Mouse (Mus musculus) lung, embryonic 14.5 days (tissue): ENCODE measurements at regions not wholly inside any gene's neighbourhood (a gene's known extent, or its start where the extent isn't known, plus 50 kb on each side); places are given as distances from the start of the nearest gene placed in this dataset.
A peak's percentile ranks its signal among the peaks of the same experiment; 100 is the strongest.

ENCODE experiments used
- ATAC-seq: fragments of 200-750 bp; cut with Nextera tagmentation; 2 replicates; pipeline ENCODE4 v1.8.0; 2017; ENCODE audit warnings: mild to moderate bottlenecking, moderate TSS enrichment, moderate library complexity; ENCODE audit not compliant: insufficient read depth
- DNase-seq: peaks from one replicate; pipeline ENCODE4 v3.0.0-alpha.2; 2015
- H3K27ac ChIP-seq: fragments of 300-500 bp; sonication (generic); 2 replicates; pipeline ENCODE4 v1.5.1; 2014; ENCODE audit warnings: low read depth, mild to moderate bottlenecking, moderate library complexity
- H3K27me3 ChIP-seq: fragments of 300-500 bp; sonication (generic); 2 replicates; pipeline ENCODE4 v1.6.1; 2014; ENCODE audit warnings: low read length, control low read depth; ENCODE audit not compliant: insufficient read depth
- H3K36me3 ChIP-seq: fragments of 300-500 bp; sonication (generic); 2 replicates; pipeline ENCODE4 v1.6.1; 2014; ENCODE audit warnings: control low read depth; ENCODE audit not compliant: insufficient read depth
- H3K4me1 ChIP-seq: fragments of 300-500 bp; sonication (generic); 2 replicates; pipeline ENCODE4 v1.6.1; 2014; ENCODE audit warnings: antibody characterized with exemption, control low read depth; ENCODE audit not compliant: insufficient read depth
- H3K4me2 ChIP-seq: fragments of 300-500 bp; sonication (generic); 2 replicates; pipeline ENCODE4 v1.6.1; 2014; ENCODE audit warnings: mild to moderate bottlenecking
- H3K4me3 ChIP-seq: fragments of 300-500 bp; sonication (generic); 2 replicates; pipeline ENCODE4 v1.5.1; 2014; ENCODE audit warnings: low read depth, low read length
- H3K9ac ChIP-seq: fragments of 300-500 bp; sonication (generic); 2 replicates; pipeline ENCODE4 v1.6.1; 2014
- H3K9me3 ChIP-seq: fragments of 300-500 bp; sonication (generic); 2 replicates; pipeline ENCODE4 v1.6.1; 2016; ENCODE audit warnings: low read depth, low read length, control low read depth
- CTCF ChIP-seq: IDR thresholded peaks from 2 replicates; pipeline ENCODE4 v1.5.1; 2016; ENCODE audit warnings: antibody characterized with exemption, low read depth
- WGBS: fragments of 180-500 bp; shearing (Covaris S2); extraction: QIAGEN DNeasy Blood & Tissue Kit; methylation state at CpG from one replicate; pipeline ENCODE4 v1.1.7; 2014; 5-methylcytosine and 5-hydroxymethylcytosine counted together

DNA sequence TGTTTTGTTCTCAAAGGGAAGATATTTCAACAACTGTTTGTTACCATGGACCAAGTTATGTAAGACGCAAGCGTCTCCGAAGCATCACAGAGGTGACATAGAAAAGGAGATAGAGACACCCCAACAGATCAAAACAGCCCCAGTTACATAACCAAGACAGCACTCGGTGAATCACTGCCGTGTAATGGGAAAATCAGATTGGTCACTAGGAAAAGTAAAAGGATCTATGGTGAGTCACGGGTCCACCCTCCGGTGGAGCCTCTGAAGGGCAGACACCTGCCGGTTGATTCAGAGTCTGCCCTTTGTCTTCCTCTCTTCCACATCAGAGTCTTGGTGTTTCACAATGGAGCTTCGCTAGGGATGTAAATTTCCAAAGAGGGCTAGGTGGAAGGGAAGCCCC lies 62.9 kb upstream of the Odc1 start:
- Histone ChIP-seq H3K4me3 (no peak overlapping the region), H3K27ac (no peak overlapping the region), H3K4me1 (no peaks in the 10 kb centered on the region), H3K27me3 (no peaks in the 10 kb centered on the region), H3K9me3 (no peaks in the 10 kb centered on the region), H3K36me3 (no peaks in the 10 kb centered on the region), H3K4me2 (no peak overlapping the region), H3K9ac (no peak overlapping the region)
- ATAC-seq (no peak), DNase-seq (no peak)
- 94% methylated on average over 9 of the region's 9 CpGs for WGBS
- TF ChIP-seq CTCF = no peak

DNA sequence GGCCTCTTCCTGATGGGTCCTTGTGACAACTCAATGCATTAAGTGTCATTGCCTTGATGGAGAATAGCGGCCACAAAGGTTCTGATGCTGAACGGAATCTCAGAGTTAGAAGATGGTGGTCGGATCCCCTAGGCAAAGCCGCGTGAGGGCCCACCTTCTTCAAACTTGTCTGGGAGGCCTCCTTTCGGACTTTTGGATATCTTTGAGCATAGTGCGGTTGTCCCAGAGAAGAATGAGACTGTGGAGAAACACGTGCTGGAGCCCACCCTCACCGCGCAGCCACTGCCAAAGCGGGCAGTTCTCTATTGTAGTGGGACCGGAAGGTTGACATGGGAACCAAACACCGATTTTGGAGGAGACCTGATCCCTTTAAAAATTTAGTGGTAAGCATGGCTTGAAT lies 62.4 kb upstream of the Odc1 start:
- no peak overlapping the region for H3K4me3 ChIP-seq
- DNase-seq = no peak
- no peak overlapping the region for H3K9ac ChIP-seq
- no peak overlapping the region for H3K27ac ChIP-seq
- WGBS = 93% methylated on average over 13 of the region's 13 CpGs
- no peaks in the 10 kb centered on the region for H3K4me1 ChIP-seq
- no peak overlapping the region for H3K4me2 ChIP-seq
- no peak for ATAC-seq
- no peak for TF ChIP-seq CTCF
- no peaks in the 10 kb centered on the region for H3K9me3 ChIP-seq
- H3K27me3 ChIP-seq = no peaks in the 10 kb centered on the region
- H3K36me3 ChIP-seq = no peaks in the 10 kb centered on the region

DNA sequence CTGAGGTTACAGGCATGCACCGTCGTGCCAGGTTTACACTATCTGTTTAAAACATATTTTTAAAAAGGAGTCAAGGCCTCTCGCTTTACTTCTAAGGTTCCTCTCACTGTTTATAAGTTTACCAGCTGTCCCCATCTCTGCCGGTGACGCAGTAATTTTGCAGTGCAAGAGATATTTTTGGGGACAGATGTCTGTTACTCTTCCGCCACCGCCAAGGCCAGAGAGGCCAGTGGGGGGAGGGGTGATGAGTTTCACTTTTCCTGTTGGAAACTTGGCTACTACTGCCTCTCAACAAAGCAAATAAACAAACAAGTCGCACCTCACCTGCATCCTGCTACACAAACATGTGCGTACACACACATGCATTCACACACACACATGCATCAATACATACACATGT lies 60.1 kb upstream of the Odc1 start:
- no peak for TF ChIP-seq CTCF
- H3K27ac ChIP-seq = no peak overlapping the region
- 39% methylated on average over 9 of the region's 9 CpGs for WGBS
- DNase-seq (peak; percentile 55), ATAC-seq (no peak)
- no peaks in the 10 kb centered on the region for H3K27me3 ChIP-seq
- no peak overlapping the region; the same call in 1 of the 2 replicates for H3K9ac ChIP-seq
- no peaks in the 10 kb centered on the region for H3K36me3 ChIP-seq
- no peaks in the 10 kb centered on the region for H3K4me1 ChIP-seq
- H3K4me2 ChIP-seq = no peak overlapping the region
- H3K9me3 ChIP-seq = no peaks in the 10 kb centered on the region
- H3K4me3 ChIP-seq = no peak overlapping the region

DNA sequence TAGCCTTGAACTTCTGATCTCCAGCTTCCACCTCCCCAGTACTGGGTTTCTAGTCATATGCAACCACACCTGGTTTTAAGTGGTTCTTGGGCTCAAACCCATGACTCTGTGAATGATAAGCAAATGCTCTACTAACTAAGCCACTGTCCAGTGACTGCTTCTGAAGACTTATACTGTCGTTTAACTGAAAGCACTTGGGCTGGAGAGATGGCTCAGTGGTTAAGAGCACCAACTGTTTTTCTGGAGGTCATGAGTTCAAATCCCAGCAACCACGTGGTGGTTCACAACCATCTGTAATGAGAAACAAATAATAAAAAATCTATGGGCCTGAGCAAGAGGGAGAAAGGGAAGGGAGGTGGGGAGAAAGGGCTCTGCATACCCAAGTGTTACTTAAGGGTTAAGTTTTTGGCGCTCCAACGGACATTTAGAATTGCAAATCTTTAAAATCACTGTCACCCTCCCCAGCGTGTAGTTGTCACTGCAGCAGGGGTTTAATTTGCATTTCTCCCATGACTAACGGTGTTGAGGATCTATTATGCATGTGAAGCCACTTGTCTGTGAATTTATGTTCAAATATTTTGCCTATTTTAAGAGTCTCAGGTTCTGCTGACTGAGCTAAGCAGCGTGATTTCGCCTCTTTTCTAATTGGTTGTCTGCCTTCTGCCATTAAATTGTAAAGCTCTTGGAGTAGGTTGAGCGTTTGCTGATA lies 58.4 kb upstream of the Odc1 start:
- Histone ChIP-seq H3K4me1 (no peaks in the 10 kb centered on the region), H3K27ac (no peak overlapping the region), H3K36me3 (no peaks in the 10 kb centered on the region), H3K9ac (no peak overlapping the region), H3K27me3 (no peaks in the 10 kb centered on the region), H3K9me3 (no peaks in the 10 kb centered on the region), H3K4me3 (no peak overlapping the region), H3K4me2 (no peak overlapping the region)
- ATAC-seq (no peak), DNase-seq (no peak)
- no peak for TF ChIP-seq CTCF
- 38% methylated on average over 9 of the region's 9 CpGs for WGBS

DNA sequence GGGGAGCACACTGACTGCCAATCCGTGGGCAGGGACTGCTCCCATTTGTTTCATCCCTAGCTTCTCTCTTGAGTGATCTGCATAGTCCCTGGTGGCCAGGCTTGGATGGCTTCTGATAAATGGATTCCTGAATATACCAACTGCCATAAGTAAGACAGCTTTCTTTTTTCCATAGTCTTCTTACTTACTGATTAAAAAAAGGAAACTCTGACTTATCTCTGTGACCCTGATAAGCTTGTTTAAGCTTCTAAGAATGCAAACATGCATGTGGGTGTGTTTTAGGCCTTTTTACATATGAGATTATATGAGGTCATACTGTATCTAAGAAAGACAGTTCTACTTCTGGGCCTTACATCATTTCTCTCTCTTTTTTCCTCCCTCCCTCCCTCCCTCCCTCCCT lies 57.3 kb upstream of the Odc1 start:
- Histone ChIP-seq H3K27ac (no peak overlapping the region), H3K4me3 (no peak overlapping the region), H3K9me3 (no peaks in the 10 kb centered on the region), H3K36me3 (no peaks in the 10 kb centered on the region), H3K4me2 (no peak overlapping the region), H3K9ac (no peak overlapping the region), H3K4me1 (no peaks in the 10 kb centered on the region), H3K27me3 (no peaks in the 10 kb centered on the region)
- DNase-seq (no peak), ATAC-seq (no peak)
- 24% methylated on average over 1 of the region's 1 CpGs for WGBS
- no peak for TF ChIP-seq CTCF

DNA sequence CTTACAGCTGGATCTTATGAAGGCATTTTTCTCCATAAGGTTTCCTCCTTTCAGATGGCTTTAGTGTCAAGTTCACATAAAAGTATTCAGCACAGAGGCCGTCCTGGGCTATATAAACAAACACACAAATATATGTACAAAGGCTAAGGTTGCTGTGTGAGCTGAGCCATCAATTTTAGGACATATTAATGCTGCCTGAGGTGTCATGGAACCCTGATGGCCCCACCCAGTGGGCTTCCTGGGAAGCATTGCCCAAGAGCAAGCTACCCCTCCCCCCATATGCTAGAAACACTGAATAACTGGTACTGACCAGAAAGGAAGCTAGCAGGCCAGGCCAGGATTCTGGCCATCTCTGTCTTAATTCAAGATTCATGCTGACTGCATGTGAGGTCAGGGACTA lies 56.4 kb upstream of the Odc1 start:
- Histone ChIP-seq H3K4me3 (no peak overlapping the region), H3K27me3 (no peaks in the 10 kb centered on the region), H3K27ac (no peak overlapping the region), H3K9ac (no peak overlapping the region), H3K36me3 (no peaks in the 10 kb centered on the region), H3K9me3 (no peaks in the 10 kb centered on the region), H3K4me2 (no peak overlapping the region), H3K4me1 (no peaks in the 10 kb centered on the region)
- TF ChIP-seq CTCF = no peak
- WGBS = 45% methylated on average over 1 of the region's 1 CpGs
- peak; percentile 24 for DNase-seq
- no peak for ATAC-seq

DNA sequence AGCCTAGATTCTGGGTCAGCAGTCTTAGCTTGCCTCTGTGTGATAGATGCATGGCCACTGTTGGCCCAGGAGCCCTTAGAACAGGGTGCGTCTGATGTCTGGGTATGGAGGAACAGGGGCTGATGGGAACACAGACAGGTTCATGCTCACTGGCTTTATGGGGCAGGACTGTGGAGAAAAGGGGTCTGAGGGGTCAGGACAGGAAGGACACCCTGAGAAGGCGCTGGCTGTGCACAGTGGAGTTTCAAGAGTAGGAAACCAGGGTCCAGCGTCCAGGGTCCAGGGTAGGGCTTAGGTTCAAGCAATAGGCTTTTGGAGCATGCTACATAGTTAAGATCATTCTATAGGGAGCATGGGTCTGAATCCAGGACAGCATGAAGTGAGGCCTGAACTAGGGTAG lies 54.6 kb upstream of the Odc1 start:
- 89% methylated on average over 3 of the region's 3 CpGs for whole genome bisulfite sequencing
- Histone ChIP-seq H3K27me3 (no peaks in the 10 kb centered on the region), H3K4me3 (no peak overlapping the region), H3K36me3 (no peaks in the 10 kb centered on the region), H3K9ac (no peak overlapping the region), H3K4me2 (no peak overlapping the region), H3K27ac (no peak overlapping the region), H3K4me1 (peaks cover 6% of the 10 kb centered on the region; the same call in 1 of the 2 replicates), H3K9me3 (no peaks in the 10 kb centered on the region)
- no peak for TF ChIP-seq CTCF
- ATAC-seq (no peak), DNase-seq (no peak)

DNA sequence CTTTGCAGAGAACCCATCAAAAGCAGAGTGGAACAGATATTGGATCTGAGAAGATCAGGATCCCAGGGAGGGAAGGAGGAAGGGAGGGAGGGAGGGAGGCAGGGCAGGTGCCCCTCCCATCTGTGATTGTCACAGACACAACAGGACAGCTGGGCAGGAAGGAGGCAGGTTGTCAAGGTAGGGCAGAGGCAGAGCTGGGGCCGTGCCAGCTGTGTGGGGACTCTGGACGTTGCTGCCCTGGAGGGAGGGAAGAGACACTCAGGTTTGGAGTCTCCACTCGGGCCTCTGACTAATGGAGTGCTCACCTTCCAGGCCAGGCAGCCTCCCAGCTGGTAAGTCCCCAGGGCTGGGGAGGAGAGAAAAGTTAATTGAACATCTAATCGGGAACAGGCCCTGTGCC lies 52.0 kb upstream of the Odc1 start:
- 55% methylated on average over 4 of the region's 4 CpGs for WGBS
- ATAC-seq (no peak), DNase-seq (no peak)
- H3K9ac ChIP-seq = no peak overlapping the region
- H3K9me3 ChIP-seq = no peaks in the 10 kb centered on the region
- no peak overlapping the region for H3K4me2 ChIP-seq
- H3K4me3 ChIP-seq = no peak overlapping the region
- peaks cover 19% of the 10 kb centered on the region; the same call in 1 of the 2 replicates for H3K4me1 ChIP-seq
- no peaks in the 10 kb centered on the region for H3K36me3 ChIP-seq
- no peaks in the 10 kb centered on the region for H3K27me3 ChIP-seq
- H3K27ac ChIP-seq = no peak overlapping the region
- TF ChIP-seq CTCF = no peak
